Mouse (Mus musculus) neutrophil, adult 5-6 weeks (primary cell): Measurements from ENCODE around the gene Syngr4. TPM values are rescaled to one million over a fixed set of nuclear protein-coding genes. Genes with fewer than 3 reads are reported as not detected.

Source experiments
- ATAC-seq: fragments of 151-379, 151-347 bp; 2 replicates; pipeline ENCODE4 v1.8.0; 2017; ENCODE audit warnings: mild to moderate bottlenecking, moderate TSS enrichment; ENCODE audit not compliant: insufficient number of reproducible peaks, poor library complexity, low FRiP score, severe bottlenecking; ENCODE audit errors: extremely low read depth
- total RNA-seq: library from RNA; stranded (forward); fragments of 200-1000 nt; gene quantifications from 2 replicates; pipeline ENCODE4 v1.2.3, GENCODE M21; 2017

Gene Syngr4
- total RNA-seq, 1 experiment from 2014 or later: not detected

GRCm38 (mm10) chr7:45873061-45873947 lies 23.2 kb downstream of the Syngr4 start:
- ATAC-seq: peak; percentile 27

- peak; percentile 85 for ATAC-seq
Measured at GRCm38 (mm10) chr7:45872624-45873023, 23.9 kb downstream of the Syngr4 start, which contains the start of gene Kdelr1. TSS of gene Kdelr1 (plus strand) at chr7:45872772.

DNA sequence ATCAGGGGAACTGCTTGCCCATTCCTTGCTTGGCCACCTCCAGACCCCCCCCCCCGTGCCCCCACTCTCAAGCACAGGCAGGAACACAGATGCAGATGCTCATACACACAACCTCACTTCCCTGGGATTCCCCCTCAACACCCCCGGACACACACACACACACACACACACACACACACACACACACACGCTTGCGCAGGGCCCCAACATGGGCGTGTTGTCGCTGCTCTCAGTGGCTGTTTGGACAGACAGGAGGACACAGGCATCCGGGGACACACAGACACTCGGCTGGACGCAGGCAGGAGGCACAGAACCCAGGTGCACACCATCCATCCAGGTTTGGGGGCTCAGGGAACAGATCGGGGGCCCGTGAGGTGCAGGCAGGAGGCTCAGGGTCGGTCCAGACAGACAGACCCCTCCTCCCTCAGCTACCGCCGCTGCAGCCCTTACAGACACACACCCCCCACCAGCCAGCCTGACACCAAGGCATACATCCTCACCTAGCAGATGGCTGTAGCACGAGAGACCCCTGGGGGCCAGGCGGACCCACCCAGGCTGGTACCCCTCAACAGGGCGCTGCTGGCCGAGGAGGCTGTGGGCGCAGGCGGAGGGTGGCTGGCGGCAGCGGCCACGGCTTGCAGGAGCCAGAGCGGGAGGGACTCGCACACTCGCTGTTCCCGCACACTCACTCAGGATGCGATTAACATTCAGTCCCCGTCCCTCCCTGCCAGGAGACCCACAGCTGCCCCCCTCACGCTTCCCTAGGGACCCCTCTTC lies 26.0 kb downstream of the Syngr4 start:
- ATAC-seq: no peak

GRCm38 (mm10) chr7:45869787-45870186 lies 26.7 kb downstream of the Syngr4 start:
- ATAC-seq: no peak

DNA sequence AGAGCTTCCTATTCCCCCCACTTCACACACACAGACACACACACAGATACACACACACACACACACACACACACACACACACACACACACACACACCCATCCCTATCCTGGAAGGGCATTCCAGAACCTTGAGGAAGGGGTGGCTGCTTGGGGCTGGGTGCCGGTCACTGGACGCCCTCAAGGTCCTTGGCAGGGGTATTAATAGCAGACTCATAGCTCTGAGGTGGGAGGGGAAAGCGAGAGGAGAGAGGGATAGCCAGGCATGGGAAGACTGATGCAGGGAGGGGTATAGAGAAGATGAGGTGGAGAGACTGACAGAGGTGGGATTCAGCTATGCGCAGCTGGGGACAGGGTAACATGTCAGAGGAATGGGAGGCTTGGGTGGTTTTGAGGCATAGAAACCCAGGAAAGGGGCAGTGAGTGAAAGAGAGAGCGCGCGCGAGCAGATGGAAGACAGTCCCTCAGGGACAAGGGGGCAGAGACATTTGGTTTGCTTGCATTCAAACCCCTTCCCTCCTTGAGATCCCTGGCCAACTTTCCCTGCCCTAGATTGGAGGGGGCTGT lies 27.3 kb downstream of the Syngr4 start:
- no peak for ATAC-seq

DNA sequence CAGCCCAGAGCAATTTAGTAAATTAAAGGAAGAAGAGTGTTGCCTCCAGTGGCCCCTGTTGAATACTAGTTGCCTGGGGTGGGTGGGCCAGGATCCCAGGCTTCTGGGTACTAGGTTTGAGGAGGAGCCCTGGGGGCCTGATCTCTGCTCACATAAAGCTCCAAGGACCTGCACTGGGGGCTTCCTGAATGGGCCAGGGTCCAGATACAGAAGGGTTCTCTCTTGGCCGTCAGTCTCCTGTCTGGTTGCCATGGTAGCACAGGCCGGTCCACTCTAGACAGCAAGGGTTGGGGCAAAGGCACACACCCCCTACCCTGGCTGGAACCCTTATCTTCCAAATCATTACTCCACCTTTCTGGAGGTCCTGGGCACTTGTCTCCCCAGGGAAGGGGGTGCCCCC lies 28.6 kb downstream of the Syngr4 start:
- no peak for ATAC-seq

DNA sequence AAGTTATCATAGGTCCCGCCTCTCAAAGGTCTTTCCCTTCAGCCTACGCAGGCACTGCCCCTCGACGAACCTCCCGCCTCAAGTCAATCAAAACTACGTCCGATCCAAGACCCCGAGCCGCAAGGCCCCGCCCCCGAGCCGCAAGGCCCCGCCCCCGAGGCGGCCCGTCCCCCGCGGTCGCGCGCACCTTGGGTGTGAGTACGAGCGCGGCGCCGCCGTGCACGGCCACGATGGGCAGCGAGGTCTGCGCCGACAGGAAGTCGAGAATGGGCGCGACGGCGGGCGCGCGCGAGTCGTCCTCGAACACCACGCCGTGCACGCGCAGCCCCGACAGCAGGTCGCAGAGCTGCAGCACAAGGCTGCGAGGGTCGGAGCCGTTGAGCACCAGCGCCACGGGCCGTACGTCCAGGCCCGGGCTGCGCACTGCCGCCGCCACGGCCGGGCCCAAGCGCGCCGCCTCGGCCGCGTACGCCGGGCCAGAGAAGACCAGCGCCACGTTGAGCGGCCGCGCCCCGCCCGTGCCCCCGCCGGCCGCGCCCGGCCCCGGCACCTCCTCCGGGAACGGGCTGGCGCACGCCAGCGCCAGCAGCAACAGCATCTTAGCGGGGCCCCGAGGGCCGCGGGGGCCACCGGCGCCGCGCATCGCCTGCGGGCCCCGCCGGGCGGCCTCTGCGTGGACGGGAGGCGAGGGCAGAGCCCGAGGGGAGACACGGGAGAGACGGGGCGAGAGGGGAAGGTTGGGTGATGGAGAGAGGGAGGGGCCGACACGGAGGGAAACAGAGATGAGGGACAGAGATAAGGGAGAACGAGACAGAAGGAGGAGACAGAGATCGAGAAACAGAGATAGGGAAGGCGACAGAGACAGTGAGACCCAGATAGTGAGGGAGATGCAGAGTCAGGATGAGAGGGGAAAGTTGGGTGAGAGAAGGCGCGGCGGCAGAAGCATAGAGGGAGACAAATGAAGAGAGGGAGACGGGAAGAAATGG lies 30.3 kb downstream of the Syngr4 start:
- ATAC-seq: peak; percentile 75

- ATAC-seq: no peak
Measured at GRCm38 (mm10) chr7:45864435-45864834, 32.1 kb downstream of the Syngr4 start.

DNA sequence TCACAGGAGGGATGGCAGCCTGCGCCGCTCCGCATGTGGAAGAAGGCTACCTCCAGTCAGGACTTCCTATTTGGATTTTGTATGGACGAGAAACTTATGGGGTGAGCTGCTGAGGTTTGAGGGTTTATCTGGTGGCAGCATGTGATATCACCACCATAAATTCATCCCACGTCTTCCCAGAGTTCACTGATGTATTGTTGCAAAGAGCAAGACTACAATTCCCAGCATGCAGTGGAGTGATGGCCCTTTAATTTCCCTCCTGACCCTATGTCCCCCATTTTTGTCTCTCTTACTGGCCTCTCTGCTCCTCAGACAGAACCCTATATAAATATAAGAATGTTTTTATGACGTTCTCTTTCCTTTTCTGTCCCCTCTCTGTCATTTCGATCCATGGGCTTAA lies 33.7 kb downstream of the Syngr4 start:
- no peak for ATAC-seq

- no peak for ATAC-seq
Measured at GRCm38 (mm10) chr7:45859008-45859407, 37.5 kb downstream of the Syngr4 start.

DNA sequence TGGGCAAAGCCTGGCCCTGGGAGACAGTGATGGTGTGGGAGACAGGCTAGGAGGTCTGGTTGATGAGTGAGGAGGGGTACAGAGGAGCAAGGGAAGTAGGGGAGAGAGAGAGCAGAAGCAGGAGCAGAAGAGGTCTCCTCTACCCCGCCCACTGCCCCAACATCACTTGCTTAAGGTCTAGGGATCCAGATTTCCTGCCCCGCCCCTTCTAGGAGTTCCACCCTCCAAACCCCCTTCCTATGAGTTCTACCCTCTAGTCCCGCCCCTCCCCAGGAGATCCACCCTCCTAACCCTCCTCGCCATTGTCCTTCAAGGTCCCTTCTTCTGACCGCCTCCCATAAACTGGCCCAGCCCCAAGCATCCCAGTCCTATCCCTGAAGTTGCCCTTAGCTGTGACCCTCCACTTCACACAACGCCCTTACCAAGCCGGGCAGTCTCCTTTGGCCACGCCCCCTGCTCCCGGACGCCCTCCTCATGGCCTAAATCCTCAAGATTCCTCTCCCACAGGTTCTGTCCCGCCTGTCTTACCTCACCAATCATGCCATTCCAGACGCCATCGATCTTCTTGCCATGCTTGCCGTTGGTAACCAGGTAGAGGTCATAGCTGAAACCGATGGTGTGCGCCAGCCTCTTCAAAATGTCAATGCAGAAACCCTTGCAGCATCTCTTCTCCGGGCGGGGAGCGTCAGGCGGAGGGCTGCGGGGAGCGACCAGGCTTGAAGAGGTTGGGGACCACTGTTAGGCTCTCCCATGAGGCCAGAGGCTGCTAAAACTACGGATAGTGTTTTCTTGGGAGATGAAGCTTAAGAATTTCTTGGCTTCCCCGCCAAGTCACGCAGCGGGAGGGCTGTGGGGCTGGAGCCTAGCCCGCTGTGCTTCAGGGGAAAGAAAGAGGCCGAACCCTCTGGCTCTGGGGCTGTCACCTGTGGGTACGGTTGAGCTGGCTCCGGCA lies 39.3 kb downstream of the Syngr4 start:
- ATAC-seq: no peak

- ATAC-seq: no peak
Measured at GRCm38 (mm10) chr7:45853089-45853488, 43.4 kb downstream of the Syngr4 start.

DNA sequence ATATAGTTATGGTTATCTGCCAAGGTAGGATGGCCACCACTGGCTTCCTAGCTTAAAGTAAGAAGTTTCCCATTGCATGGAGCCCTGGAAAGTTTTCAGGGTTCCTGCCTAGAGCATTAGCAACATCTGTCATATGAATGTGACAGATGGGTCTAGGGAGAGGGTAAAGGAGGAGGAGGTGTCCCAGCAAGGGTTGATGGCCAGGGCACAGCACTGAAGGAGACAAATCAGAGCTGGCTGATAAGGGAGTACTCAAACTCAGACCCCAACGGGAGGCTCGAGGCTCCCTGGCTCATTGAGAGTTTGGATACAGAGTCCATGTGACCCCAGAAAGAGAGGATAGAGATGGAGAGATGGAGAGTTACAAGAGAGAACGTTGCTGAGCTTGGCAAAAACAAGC lies 45.9 kb downstream of the Syngr4 start:
- ATAC-seq: no peak

- ATAC-seq: no peak
Measured at GRCm38 (mm10) chr7:45848447-45849027, 48.0 kb downstream of the Syngr4 start.

DNA sequence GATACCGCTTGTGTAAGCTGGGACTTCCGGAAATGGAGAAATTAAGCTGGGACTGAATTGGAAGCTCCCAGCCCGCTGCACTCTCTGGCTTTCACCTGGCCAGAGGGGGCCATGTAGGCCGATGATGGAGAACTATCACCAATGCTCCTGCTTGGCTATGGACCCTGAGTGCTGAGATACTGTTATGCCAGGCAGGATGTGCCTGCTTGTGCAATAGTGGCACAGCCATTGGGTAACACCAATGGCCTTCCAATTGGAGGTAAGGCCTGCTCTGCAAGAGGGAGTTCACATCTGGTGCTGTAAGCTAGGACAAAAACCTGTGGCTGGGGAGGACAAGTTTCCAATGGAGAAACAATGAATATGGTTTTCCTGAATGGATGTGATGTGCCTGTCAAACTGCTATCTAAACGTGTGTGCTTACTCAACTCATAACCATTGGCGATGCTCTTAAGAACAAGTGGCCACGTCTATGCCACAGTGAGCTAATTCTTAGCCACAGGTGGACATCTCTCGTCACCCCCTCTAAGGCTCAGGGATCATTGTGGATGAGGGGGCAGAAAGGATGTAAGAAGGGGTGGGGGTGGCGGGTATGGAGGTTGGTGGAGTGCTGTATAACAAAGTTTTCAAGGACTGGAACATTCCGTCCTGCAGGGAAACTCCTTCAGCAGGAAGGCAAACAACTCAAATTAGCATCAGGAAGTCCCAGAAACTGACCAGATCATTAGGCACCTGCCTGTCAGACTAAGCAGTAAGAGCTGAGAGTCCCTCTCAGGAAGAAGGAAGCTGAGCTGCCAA lies 53.4 kb downstream of the Syngr4 start:
- no peak for ATAC-seq
